Mouse (Mus musculus) bone marrow macrophage, adult 2 months (primary cell): ENCODE measurements around the gene Zfp472. TPM values are rescaled to one million over a fixed set of nuclear protein-coding genes. Genes with fewer than 3 reads are reported as not detected.

Experiments
- H3K27ac ChIP-seq: 2 replicates; pipeline ENCODE4 v1.5.1; 2012; ENCODE audit warnings: low read depth, low read length; ENCODE audit not compliant: insufficient read depth
- H3K4me1 ChIP-seq: 2 replicates; pipeline ENCODE4 v1.6.1; 2012; ENCODE audit warnings: low read length; ENCODE audit not compliant: control insufficient read depth, insufficient read depth
- H3K4me3 ChIP-seq: 2 replicates; pipeline ENCODE4 v1.5.1; 2012; ENCODE audit warnings: mild to moderate bottlenecking, low read length, moderate library complexity; ENCODE audit not compliant: insufficient read depth
- CTCF ChIP-seq: IDR thresholded peaks from 2 replicates; pipeline ENCODE4 v1.5.1; 2012; ENCODE audit warnings: low read depth, mild to moderate bottlenecking, low read length, moderate library complexity
- POLR2A ChIP-seq: IDR thresholded peaks from 2 replicates; pipeline ENCODE4 v1.6.1; 2012; ENCODE audit warnings: mild to moderate bottlenecking, low read depth, low read length, borderline replicate concordance
- polyA plus RNA-seq: library from polyadenylated mRNA; stranded (reverse); fragments of >200 nt; gene quantifications from 2 replicates; pipeline ENCODE4 v1.2.4, GENCODE M21; 2012; ENCODE audit not compliant: missing spikeins, insufficient read depth, insufficient read length

The Zfp472 gene
- 6.8 and 12.7 TPM in 2 replicates for polyA plus RNA-seq

DNA sequence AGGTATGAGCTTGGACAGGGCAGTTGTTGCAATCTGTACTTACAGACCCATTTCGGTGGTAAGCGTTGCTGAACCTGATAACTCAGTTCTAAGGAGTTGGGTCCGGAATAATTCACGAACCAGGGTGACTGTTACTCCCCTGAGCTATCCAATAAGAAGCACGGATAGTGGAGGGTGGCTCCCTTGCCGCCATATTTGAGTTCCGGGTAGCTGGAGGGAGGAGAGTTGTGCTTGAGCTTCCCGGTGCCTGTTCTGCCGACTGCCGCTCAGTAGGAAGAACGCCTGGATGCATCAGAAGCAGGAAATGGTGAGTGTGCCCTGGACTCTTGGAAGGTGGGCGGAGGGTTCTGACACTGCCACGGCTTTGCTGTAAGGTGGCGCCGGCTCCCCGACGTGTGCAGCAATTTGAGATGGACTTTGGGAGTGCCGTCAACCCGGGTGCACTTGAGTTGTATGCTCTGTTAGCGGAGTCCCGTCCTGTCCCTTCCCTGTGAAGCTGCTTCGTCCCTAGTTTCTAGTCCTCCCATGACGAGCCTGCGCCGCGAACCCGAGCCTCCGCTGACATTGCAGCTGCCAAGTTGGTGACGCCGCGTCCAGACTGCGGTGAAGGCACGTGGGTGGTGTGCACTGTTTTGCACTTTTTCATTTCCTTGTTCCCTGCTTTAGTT lies at the start of gene Zfp472:
Zfp472 (plus strand) TSS at position 192 of the 668 bp plus-strand sequence.
- Histone ChIP-seq H3K27ac (peak within 1 kb of the TSS; percentile 81), H3K4me1 (peaks cover 10% of the 10 kb centered on the region), H3K4me3 (peak within 1 kb of the TSS; percentile 90)
- TF ChIP-seq CTCF (no peak), POLR2A (no peak)

DNA sequence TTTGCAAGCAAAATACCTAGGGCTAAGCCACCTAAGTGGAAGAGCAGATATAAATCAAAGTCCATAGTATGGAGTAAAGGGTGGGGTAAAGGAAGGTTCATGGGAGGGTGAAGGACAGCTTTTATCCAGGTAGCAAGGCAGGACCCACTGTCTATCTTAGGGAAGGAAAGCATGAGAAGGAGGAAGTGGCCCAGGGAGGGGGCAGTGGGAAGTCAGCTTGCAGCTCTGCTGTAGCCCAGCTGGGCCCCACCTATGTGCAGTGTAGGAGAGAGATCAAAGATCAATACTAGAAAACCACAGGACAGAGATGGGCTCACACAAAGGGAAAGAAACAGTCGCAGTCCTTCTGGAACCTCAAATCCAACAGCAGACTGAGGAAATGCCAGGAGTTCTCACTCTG lies 49.5 kb upstream of the Zfp472 start:
- no peak overlapping the region for H3K27ac ChIP-seq
- H3K4me3 ChIP-seq, result no peak overlapping the region
- TF ChIP-seq POLR2A (no peak), CTCF (no peak)
- H3K4me1 ChIP-seq, result no peaks in the 10 kb centered on the region

DNA sequence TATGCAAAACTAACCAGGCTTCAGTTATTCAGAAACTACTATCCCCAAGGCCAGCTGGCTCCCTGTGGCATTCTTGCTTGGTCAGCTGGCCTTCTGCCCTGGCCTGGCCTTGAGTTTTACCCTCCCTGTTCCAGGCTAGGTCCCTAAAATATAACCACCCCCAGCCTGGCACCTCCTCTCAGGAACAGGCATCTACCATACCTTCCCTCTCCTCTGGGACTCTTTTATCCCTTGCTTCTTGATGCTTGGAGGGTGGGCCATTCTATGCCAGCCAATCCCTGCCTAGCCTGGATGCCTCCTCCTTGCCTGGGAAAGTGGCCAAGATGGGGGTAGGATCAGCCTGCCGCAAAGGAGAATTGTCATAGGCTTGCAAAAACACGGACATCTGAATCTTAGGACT lies 48.5 kb upstream of the Zfp472 start, which contains the start of gene Cyp4f14:
Cyp4f14 (minus strand) TSS at position 212 of the 400 bp plus-strand sequence.
- Histone ChIP-seq H3K4me1 (no peaks in the 10 kb centered on the region), H3K4me3 (no peak within 1 kb of the TSS), H3K27ac (no peak within 1 kb of the TSS)
- TF ChIP-seq POLR2A, result no peak
- no peak for TF ChIP-seq CTCF

DNA sequence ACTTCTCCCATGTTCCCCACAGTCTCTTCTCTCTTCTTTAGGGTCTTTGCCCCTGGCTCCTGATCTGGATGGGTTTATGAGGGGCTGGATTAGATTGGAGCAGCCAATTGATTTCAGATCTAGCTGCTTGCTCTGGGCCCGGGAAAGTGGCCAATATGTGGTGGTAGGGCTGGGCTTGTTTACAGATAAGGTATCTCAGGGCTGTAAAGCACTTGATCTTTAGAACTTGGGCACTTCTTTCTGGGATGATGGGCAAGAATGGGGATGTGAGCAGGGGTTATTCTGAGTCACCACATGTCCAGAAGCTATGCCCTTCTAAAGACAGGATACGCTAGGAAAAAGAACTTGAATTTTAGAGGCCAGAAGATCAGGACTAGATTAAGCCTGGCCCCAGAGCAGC lies 46.5 kb upstream of the Zfp472 start:
- Histone ChIP-seq H3K4me1 (no peaks in the 10 kb centered on the region), H3K27ac (no peak overlapping the region), H3K4me3 (no peak overlapping the region)
- TF ChIP-seq CTCF (no peak), POLR2A (no peak)

DNA sequence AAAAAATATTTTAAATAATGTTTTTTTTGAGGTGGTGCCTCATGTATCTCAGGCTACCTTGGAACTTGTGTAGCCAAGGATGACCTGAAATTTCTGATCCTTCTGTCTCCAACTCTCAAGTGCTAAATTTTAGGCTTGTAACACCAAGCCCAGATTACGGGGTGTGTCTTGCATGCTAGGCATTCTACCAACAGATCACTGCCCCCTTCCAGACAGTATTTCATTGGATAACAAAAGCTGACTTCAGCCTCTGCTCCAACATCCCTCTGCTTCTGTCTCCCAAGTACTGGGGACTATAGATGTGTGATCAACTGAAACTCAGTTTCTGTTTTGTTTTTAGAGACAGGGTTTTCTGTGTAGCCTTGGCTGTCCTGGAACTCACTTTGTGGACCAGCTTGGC lies 41.9 kb upstream of the Zfp472 start:
- Histone ChIP-seq H3K27ac (no peak overlapping the region), H3K4me1 (no peaks in the 10 kb centered on the region), H3K4me3 (no peak overlapping the region)
- TF ChIP-seq CTCF (no peak), POLR2A (no peak)

DNA sequence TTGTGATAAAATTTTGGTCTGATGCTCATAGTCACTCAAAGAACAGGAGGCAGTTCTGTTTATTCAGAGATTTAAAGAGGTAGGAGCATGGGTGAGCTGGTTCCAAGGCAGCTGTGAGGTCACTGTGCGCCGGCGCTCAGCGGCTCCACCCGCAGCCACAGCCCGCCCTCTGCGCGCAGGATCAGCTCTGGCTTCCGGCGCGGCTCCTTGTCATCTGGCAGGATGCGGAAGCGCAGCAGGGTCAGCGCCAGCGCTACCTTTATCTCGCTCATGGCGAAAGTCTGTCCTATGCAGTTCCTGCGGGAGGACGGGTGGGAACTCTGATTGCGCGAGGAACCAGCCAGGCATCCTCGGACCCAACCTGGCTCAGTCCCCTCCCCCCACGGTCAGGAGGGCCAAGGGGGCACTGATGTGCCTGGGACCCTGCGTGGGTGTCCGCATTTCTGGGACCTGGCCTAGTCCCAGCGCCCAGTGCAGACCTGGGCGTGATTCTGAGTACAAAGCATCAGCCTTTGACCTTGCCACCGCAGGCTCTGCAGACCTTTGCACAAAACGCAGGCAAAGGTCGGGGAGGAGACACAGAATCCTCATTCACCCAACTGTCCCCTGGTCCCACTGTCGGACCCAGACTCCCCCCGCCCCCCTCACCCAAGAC lies 40.8 kb upstream of the Zfp472 start:
- TF ChIP-seq POLR2A (no peak), CTCF (no peak)
- Histone ChIP-seq H3K4me3 (peak overlapping the region; percentile 35), H3K27ac (no peak overlapping the region), H3K4me1 (no peaks in the 10 kb centered on the region)

DNA sequence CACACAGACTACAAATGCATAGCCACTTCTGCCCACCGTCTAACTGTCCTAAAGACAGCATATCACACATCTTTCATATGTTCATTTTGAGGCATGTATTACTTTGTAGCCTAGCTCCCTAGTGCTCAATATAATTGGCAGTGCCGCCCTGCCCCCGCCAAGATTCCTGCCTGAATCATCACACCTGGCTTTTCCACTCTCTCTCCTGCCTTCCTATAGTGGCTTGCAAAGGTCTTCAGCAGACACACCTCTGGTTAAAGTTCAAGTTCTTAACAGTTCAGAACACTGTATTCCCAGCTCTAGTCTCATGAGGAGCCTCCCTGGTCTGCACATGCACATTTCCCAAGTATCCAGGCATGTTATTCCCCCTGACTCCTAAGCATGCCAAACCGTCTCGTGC lies 37.8 kb upstream of the Zfp472 start:
- Histone ChIP-seq H3K4me1 (no peaks in the 10 kb centered on the region), H3K4me3 (no peak overlapping the region), H3K27ac (no peak overlapping the region)
- TF ChIP-seq POLR2A (no peak), CTCF (no peak)

DNA sequence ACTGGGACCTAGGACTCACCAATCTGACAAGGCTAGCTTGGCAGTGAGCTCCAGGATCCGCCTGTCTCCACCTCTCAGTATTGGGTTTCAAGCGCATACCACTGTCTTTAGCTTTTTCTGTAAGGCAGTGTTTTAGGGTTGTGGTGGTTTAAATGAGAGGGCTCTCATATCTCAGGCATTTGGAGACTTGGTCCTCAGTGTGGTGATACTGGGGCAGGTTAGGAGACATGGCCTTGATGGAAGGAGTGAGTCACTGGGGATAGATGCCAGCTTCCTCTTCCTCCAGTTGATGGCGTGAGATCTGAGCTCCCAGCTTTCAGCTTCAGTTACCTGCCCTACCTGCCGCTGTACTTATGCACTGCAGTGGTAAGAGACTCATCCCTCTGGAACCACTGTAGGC lies 25.8 kb upstream of the Zfp472 start:
- TF ChIP-seq POLR2A, result no peak
- TF ChIP-seq CTCF, result no peak
- no peak overlapping the region for H3K4me3 ChIP-seq
- H3K4me1 ChIP-seq, result peaks cover 7% of the 10 kb centered on the region
- H3K27ac ChIP-seq, result no peak overlapping the region

DNA sequence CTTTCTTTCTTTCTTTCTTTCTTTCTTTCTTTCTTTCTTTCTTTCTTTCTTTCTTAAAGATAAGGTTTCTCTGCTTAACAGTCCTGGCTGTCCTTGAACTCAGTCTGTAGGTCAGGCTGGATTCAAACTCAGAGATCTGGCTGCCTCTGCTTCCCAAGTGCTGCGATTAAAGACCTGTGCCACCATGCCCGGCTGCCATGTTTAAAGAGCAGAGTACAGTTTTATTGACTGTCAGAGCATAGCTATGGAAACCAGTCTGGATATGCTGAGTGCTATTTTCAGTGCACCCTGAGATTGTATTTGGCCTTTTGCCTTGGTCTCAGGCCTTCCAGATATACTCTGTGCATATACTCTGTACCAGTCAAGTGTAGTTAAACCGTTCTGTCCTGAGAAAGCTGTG lies 22.0 kb upstream of the Zfp472 start:
- no peak for TF ChIP-seq POLR2A
- TF ChIP-seq CTCF, result no peak
- H3K27ac ChIP-seq, result no peak overlapping the region
- H3K4me3 ChIP-seq, result no peak overlapping the region
- peaks cover 20% of the 10 kb centered on the region for H3K4me1 ChIP-seq

DNA sequence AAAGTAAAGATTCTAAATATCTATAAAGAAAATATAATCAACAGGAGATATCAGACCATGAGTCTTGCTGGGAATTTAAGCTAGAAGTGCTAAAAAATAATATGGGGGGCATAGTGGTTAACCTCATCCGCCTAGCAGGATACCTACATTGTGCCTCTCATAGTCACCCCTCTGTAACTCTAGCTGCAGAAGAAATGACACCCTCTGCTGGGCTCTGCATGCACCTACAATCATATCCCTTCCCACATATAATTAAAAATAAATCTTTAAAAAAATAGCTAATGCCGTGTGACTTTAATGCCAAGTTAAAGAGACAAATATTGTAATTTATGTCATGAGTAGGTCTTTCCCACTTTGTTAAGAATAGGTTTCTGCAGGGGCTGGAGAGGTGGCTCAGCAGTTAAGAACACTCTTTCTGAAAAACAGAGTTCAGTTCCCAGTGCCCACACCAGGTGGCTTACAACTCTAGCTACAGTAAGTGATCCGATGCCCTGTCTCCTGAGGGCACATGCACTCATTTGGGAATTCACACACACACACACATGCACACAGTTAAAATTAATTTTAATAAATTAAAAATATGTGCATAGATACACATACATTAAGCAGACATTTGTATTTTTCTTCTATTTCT lies 21.1 kb upstream of the Zfp472 start:
- no peak overlapping the region for H3K4me3 ChIP-seq
- no peak for TF ChIP-seq POLR2A
- no peak for TF ChIP-seq CTCF
- H3K4me1 ChIP-seq, result peaks cover 20% of the 10 kb centered on the region
- H3K27ac ChIP-seq, result no peak overlapping the region
